Mouse (Mus musculus) hematopoietic stem cell, adult 5-6 weeks (primary cell): ENCODE results near the gene Iqcn. TPM values are rescaled to one million over a fixed set of nuclear protein-coding genes. Genes with fewer than 3 reads are reported as not detected.
A peak's percentile ranks its signal among the peaks of the same experiment; 100 is the strongest.

Experiments used
- ATAC-seq, 2 experiments: fragments of 125-278 bp in 1 of 2; replicated peaks in 1 of 2; 2 replicates each; pipeline ENCODE4 v1.8.0; 2016 to 2017; ENCODE audit warnings: inconsistent platforms in 2 of 2, mild to moderate bottlenecking in 2 of 2, moderate number of reproducible peaks in 2 of 2, low read depth in 1 of 2, moderate TSS enrichment in 1 of 2; ENCODE audit not compliant: low FRiP score in 2 of 2, poor library complexity in 2 of 2, severe bottlenecking in 2 of 2, insufficient read depth in 1 of 2, low TSS enrichment in 1 of 2
- total RNA-seq: library from RNA; stranded (forward); fragments of 172-1452, 232-1000 nt; gene quantifications from 2 replicates; pipeline ENCODE4 v1.2.3, GENCODE M21; 2017

Gene Iqcn
- total RNA-seq, 1 experiment from 2014 or later: 0.25 TPM

- peak in 1 of 2 experiments; percentile 24; a peak in 2 of 4 replicates for ATAC-seq
Measured at GRCm38 (mm10) chr8:70743656-70744590, 40.7 kb downstream of the Iqcn start.

DNA sequence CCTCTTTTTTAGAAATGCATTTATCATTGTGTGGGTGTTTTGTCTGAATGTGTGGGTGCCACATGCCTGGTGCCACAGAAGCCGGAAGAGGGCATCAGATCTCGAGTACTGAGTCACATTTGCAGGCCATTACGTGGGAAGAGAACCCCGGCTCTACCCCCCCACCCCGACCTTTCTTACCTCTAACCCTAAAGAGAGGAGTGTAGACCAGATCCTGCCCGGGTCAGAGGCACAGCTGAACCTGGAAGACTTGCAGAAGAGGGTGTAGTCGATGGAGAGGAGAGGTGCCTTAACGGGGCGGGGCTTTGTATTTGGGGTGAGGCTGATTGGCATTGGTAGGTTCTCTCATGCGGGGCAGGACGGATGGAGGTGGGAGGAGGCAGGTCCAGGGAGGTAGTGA lies 41.5 kb downstream of the Iqcn start:
- no peak for ATAC-seq

- no peak for ATAC-seq
Measured at GRCm38 (mm10) chr8:70745691-70746220, 42.5 kb downstream of the Iqcn start.

GRCm38 (mm10) chr8:70746676-70747075 lies 43.4 kb downstream of the Iqcn start:
- no peak for ATAC-seq

GRCm38 (mm10) chr8:70747211-70747890 lies 44.1 kb downstream of the Iqcn start:
- ATAC-seq: no peak

DNA sequence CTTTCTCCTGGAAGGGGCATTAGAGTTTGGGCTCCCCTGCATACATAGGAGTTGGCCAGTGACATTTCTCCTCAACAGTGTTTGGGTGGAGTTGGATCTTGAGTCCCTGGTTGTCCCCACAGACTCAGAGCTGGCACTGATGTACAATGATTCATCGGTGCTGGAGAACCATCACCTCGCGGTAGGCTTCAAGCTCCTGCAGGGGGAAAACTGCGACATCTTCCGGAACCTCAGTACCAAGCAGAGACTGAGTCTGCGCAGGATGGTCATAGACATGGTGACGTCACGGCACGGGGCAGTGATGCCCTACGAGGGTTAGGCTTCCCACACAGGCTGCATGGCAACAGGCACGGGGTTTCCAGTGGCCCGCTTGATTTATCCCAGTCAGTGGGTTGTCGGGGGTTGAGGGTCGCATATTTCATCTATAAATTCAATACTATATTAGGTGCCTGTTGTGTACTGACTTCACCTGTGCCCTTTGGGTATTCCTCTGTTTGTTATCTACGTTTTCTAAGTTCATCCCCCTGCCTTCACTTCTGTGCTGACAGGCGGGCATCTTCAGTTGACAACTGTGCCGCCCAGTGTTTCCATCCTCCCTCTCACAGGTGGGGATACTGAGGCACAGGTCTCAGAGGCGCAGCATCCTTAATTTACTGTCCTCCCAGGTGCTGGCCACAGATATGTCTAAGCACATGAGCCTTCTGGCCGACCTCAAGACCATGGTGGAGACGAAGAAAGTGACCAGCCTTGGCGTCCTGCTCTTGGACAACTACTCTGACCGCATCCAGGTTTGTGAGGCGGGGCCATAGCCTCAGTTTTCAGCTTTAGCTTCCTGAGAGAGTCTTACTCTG lies 45.2 kb downstream of the Iqcn start:
- no peak for ATAC-seq

DNA sequence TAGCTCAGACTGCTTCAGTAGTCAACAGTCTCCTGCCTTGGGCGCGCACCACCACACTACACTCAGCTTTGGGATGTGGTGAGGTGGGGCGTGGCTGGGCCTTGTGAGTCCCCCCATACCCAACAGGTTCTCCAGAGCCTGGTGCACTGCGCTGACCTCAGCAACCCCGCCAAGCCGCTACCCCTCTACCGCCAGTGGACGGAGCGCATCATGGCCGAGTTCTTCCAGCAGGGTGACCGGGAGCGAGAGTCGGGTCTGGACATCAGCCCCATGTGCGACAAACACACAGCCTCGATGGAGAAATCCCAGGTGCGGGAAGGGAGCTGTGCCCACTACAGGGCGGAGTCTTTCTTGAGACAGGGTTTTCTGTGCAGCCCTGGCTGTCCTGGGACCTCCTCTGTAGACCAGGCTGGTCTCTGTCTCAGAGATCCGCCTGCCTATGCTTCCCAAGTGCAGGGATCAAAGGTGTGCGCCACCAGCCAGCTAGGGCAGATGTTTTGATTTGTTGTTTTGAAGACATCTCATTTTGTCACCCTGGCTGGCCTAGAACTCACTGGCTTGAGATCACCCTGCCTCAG lies 45.9 kb downstream of the Iqcn start:
- ATAC-seq: no peak

DNA sequence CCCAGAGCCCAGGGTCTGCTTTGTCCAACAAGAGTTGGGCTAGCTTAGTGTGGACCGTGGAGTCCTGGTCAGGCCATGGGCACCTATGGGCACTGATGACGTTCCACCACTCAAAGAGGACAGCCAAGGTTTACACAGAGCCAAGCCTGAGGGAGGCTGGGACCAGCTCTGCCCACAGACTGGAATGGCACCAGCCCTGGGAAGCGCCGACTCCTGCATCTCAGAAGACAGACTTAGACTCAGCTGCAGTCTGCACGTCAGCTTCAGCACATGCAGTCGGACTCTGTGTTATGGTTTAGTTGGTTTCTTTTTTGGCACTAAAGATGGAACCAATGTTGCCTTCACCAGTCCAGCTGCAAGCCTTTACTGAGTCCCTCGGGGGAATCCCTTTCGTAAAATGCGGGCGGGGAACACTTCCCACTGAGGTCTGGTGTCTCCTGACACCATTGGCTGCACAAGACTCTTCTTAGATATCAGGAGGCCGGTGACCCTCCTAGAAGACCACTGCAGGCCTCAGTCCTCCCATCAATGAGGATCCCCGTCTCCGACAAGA lies 46.9 kb downstream of the Iqcn start:
- ATAC-seq: no peak

GRCm38 (mm10) chr8:70752000-70752764 lies 48.9 kb downstream of the Iqcn start:
- ATAC-seq: no peak

GRCm38 (mm10) chr8:70753151-70753550 lies 49.9 kb downstream of the Iqcn start:
- no peak for ATAC-seq

GRCm38 (mm10) chr8:70754043-70754870 lies 51.0 kb downstream of the Iqcn start, which contains the start of gene Rab3a:
Gene Rab3a, plus strand, starts transcription at chr8:70754679.
- ATAC-seq: peak; percentile 97

GRCm38 (mm10) chr8:70754871-70755660 lies 51.8 kb downstream of the Iqcn start:
- no peak for ATAC-seq

DNA sequence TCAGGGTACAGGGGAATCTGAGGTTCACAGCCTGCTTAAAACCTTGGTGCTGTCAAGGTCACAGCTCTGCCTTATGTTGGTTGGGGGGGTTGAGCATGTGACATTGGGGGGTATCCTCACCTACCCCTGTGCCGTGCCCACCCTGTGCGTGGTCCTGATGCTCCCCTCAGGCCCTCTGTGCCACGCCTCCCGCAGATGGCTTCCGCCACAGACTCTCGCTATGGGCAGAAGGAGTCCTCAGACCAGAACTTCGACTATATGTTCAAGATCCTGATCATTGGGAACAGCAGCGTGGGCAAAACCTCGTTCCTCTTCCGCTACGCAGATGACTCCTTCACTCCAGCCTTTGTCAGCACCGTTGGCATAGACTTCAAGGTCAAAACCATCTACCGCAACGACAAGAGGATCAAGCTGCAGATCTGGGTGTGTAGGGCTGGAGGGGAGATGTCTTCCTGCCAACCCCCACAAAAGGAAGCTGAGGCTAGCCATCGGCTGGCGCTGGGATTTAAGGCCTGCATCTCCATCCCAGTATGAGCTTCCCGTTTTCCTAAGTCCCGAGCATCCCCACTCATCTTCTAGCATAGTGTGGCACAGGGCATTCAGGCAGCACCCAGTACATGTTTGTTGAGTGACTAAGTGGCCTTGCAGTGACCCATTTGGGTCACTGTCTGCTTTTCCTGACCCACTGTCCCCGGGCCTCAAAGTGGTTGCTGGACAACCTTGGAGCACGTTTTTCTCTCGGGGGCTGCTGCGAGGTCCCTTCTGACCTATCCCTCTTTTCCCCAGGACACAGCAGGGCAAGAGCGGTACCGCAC lies 52.6 kb downstream of the Iqcn start:
- ATAC-seq: no peak

- no peak for ATAC-seq
Measured at GRCm38 (mm10) chr8:70756476-70757040, 53.3 kb downstream of the Iqcn start.
